Mouse (Mus musculus) forebrain, embryonic 16.5 days (tissue): ENCODE measurements around the gene Zcwpw1. TPM values are rescaled to one million over a fixed set of nuclear protein-coding genes. Genes with fewer than 3 reads are reported as not detected.
"Not testable (repeated sequence)": the region's sequence is repeated elsewhere in the genome, so short reads cannot be mapped to it uniquely, and the experiment has no call there.

Source experiments
- ATAC-seq: fragments of 200-750 bp; cut with Nextera tagmentation; 2 replicates; pipeline ENCODE4 v1.8.0; 2017; ENCODE audit warnings: mild to moderate bottlenecking, moderate library complexity
- H3K27ac ChIP-seq: fragments of 300-500 bp; sonication (generic); 2 replicates; pipeline ENCODE4 v1.5.1; 2014; ENCODE audit warnings: low read length, control low read depth
- H3K27me3 ChIP-seq: fragments of 300-500 bp; sonication (generic); replicated peaks from 2 replicates; pipeline ENCODE4 v1.6.1; 2014; ENCODE audit warnings: low read length; ENCODE audit not compliant: control insufficient read depth, insufficient read depth
- H3K36me3 ChIP-seq: fragments of 300-500 bp; sonication (generic); 2 replicates; pipeline ENCODE4 v1.6.1; 2014; ENCODE audit not compliant: control insufficient read depth, insufficient read depth
- H3K4me1 ChIP-seq: fragments of 300-500 bp; sonication (generic); replicated peaks from 2 replicates; pipeline ENCODE4 v1.6.1; 2014; ENCODE audit warnings: low read length; ENCODE audit not compliant: control insufficient read depth, insufficient read depth
- H3K4me2 ChIP-seq: fragments of 300-500 bp; sonication (generic); 2 replicates; pipeline ENCODE4 v1.6.1; 2014; ENCODE audit warnings: mild to moderate bottlenecking, low read length, control low read depth
- H3K4me3 ChIP-seq: fragments of 300-500 bp; sonication (generic); replicated peaks from 2 replicates; pipeline ENCODE4 v1.5.1; 2014; ENCODE audit warnings: mild to moderate bottlenecking, low read length, control low read depth
- H3K9ac ChIP-seq: fragments of 300-500 bp; sonication (generic); replicated peaks from 2 replicates; pipeline ENCODE4 v1.6.1; 2014; ENCODE audit warnings: low read depth, low read length, control low read depth
- H3K9me3 ChIP-seq: fragments of 300-500 bp; sonication (generic); 2 replicates; pipeline ENCODE4 v1.6.1; 2016; ENCODE audit warnings: low read length; ENCODE audit not compliant: control insufficient read depth
- WGBS: fragments of 180-500 bp; shearing (Covaris S2); extraction: QIAGEN DNeasy Blood & Tissue Kit; methylation state at CpG from one replicate; pipeline ENCODE4 v1.1.7; 2014; 5-methylcytosine and 5-hydroxymethylcytosine counted together
- polyA plus RNA-seq: library from polyadenylated mRNA; unstranded; fragments of >200 nt; fragmentation: Nextera tagmentation; extraction: Ambion mirVana; gene quantifications from 2 replicates; pipeline ENCODE4 v1.2.1, GENCODE M21; 2015

The Zcwpw1 gene
- polyA plus RNA-seq, 1 experiment from 2014 or later, result 11.2 TPM

- H3K27me3 ChIP-seq, H3K9me3 ChIP-seq, H3K9ac ChIP-seq, H3K4me2 ChIP-seq, H3K36me3 ChIP-seq, ATAC-seq, H3K4me1 ChIP-seq, H3K27ac ChIP-seq, H3K4me3 ChIP-seq: not testable (repeated sequence)
- 76% methylated on average over 2 of the region's 2 CpGs for WGBS
These were observed 48.4 kb downstream of the Zcwpw1 start, which contains the start of gene Pilra for GRCm38 (mm10) chr5:137835966-137836520. Gene Pilra (minus strand): TSS chr5:137836281.

- Histone ChIP-seq H3K36me3 (no peaks in the 10 kb centered on the region), H3K27ac (no peak overlapping the region), H3K9ac (no peak overlapping the region), H3K4me3 (no peak overlapping the region), H3K4me2 (no peak overlapping the region), H3K9me3 (no peaks in the 10 kb centered on the region), H3K27me3 (no peaks in the 10 kb centered on the region), H3K4me1 (no peaks in the 10 kb centered on the region)
- no peak for ATAC-seq
These were observed 49.0 kb downstream of the Zcwpw1 start for GRCm38 (mm10) chr5:137836611-137837010.

GRCm38 (mm10) chr5:137837110-137837509, 49.5 kb downstream of the Zcwpw1 start:
- H3K36me3 ChIP-seq, H3K9ac ChIP-seq, H3K27me3 ChIP-seq, ATAC-seq, H3K4me3 ChIP-seq, H3K27ac ChIP-seq, H3K4me2 ChIP-seq, H3K9me3 ChIP-seq, H3K4me1 ChIP-seq: not testable (repeated sequence)

GRCm38 (mm10) chr5:137850313-137850712, 62.7 kb downstream of the Zcwpw1 start:
- H3K4me1 ChIP-seq, ATAC-seq, H3K36me3 ChIP-seq, H3K9ac ChIP-seq, H3K27me3 ChIP-seq, H3K4me2 ChIP-seq, H3K27ac ChIP-seq, H3K9me3 ChIP-seq, H3K4me3 ChIP-seq: not testable (repeated sequence)
- WGBS, result 84% methylated on average over 1 of the region's 1 CpGs

GRCm38 (mm10) chr5:137854907-137855306, 67.3 kb downstream of the Zcwpw1 start:
- not testable (repeated sequence) for H3K36me3 ChIP-seq, ATAC-seq, H3K9me3 ChIP-seq, H3K27me3 ChIP-seq, H3K4me2 ChIP-seq, H3K4me3 ChIP-seq, H3K4me1 ChIP-seq, H3K9ac ChIP-seq, H3K27ac ChIP-seq
- WGBS, result 91% methylated on average over 3 of the region's 3 CpGs

- not testable (repeated sequence) for H3K4me1 ChIP-seq, H3K9ac ChIP-seq, H3K4me3 ChIP-seq, ATAC-seq, H3K27ac ChIP-seq, H3K36me3 ChIP-seq, H3K4me2 ChIP-seq, H3K9me3 ChIP-seq, H3K27me3 ChIP-seq
- WGBS, result 76% methylated on average over 4 of the region's 5 CpGs
These were observed 69.3 kb downstream of the Zcwpw1 start for GRCm38 (mm10) chr5:137856870-137857269.

GRCm38 (mm10) chr5:137857960-137858710, 70.5 kb downstream of the Zcwpw1 start, which contains the start of gene Pilrb1:
Gene Pilrb1 (minus strand): TSS chr5:137858106.
- not testable (repeated sequence) for H3K9me3 ChIP-seq, H3K36me3 ChIP-seq, H3K4me1 ChIP-seq, H3K9ac ChIP-seq, H3K4me2 ChIP-seq, H3K27me3 ChIP-seq, H3K27ac ChIP-seq, ATAC-seq, H3K4me3 ChIP-seq
- WGBS, result 73% methylated on average over 1 of the region's 2 CpGs

GRCm38 (mm10) chr5:137864008-137864407, 76.4 kb downstream of the Zcwpw1 start:
- WGBS, result 79% methylated on average over 1 of the region's 1 CpGs
- not testable (repeated sequence) for ATAC-seq, H3K36me3 ChIP-seq, H3K27ac ChIP-seq, H3K4me2 ChIP-seq, H3K4me3 ChIP-seq, H3K9me3 ChIP-seq, H3K27me3 ChIP-seq, H3K9ac ChIP-seq, H3K4me1 ChIP-seq

- not testable (repeated sequence) for H3K4me2 ChIP-seq, H3K27ac ChIP-seq, ATAC-seq, H3K27me3 ChIP-seq, H3K4me3 ChIP-seq, H3K9me3 ChIP-seq, H3K36me3 ChIP-seq, H3K9ac ChIP-seq, H3K4me1 ChIP-seq
- WGBS, result 80% methylated on average over 2 of the region's 2 CpGs
These were observed 81.0 kb downstream of the Zcwpw1 start for GRCm38 (mm10) chr5:137868600-137868999.
